Mouse (Mus musculus) lung, postnatal 36 days (tissue): Measurements from ENCODE around the gene Lzic.

ENCODE experiments used
- DNase-seq: peaks from one replicate; pipeline ENCODE4 v3.0.0; 2022; ENCODE audit warnings: mixed read lengths

The Lzic gene

GRCm38 (mm10) chr4:149484566-149484965, 463 bp upstream of the Lzic start:
- DNase-seq, result no peak

- DNase-seq, result peak; percentile 54
Measured at GRCm38 (mm10) chr4:149485825-149486206, 787 bp downstream of the Lzic start.

- no peak for DNase-seq
Measured at GRCm38 (mm10) chr4:149487729-149488128, 2.7 kb downstream of the Lzic start.

- DNase-seq, result peak; percentile 36
Measured at GRCm38 (mm10) chr4:149489415-149490240, 4.6 kb downstream of the Lzic start.

GRCm38 (mm10) chr4:149491151-149491550, 6.1 kb downstream of the Lzic start:
- DNase-seq, result no peak

GRCm38 (mm10) chr4:149496612-149497011, 11.6 kb downstream of the Lzic start:
- DNase-seq, result no peak

GRCm38 (mm10) chr4:149498901-149499300, 13.9 kb downstream of the Lzic start:
- no peak for DNase-seq

- no peak for DNase-seq
Measured at GRCm38 (mm10) chr4:149499790-149500189, 14.8 kb downstream of the Lzic start.

GRCm38 (mm10) chr4:149504363-149504762, 19.3 kb downstream of the Lzic start:
- DNase-seq, result no peak

GRCm38 (mm10) chr4:149504858-149505257, 19.8 kb downstream of the Lzic start:
- no peak for DNase-seq

GRCm38 (mm10) chr4:149505261-149505967, 20.4 kb downstream of the Lzic start:
- DNase-seq, result no peak

- no peak for DNase-seq
Measured at GRCm38 (mm10) chr4:149506904-149507303, 21.9 kb downstream of the Lzic start.

GRCm38 (mm10) chr4:149511221-149511646, 26.2 kb downstream of the Lzic start:
- peak; percentile 56 for DNase-seq

GRCm38 (mm10) chr4:149512072-149512471, 27.0 kb downstream of the Lzic start:
- no peak for DNase-seq

GRCm38 (mm10) chr4:149515706-149516105, 30.7 kb downstream of the Lzic start:
- DNase-seq, result no peak

- DNase-seq, result peak; percentile 98
Measured at GRCm38 (mm10) chr4:149517868-149518340, 32.9 kb downstream of the Lzic start, which contains the start of gene Ctnnbip1. Gene Ctnnbip1 (plus strand): TSS chr4:149518236.

GRCm38 (mm10) chr4:149518351-149519220, 33.6 kb downstream of the Lzic start:
- DNase-seq, result no peak

GRCm38 (mm10) chr4:149521258-149521657, 36.2 kb downstream of the Lzic start:
- DNase-seq, result no peak

- DNase-seq, result no peak
Measured at GRCm38 (mm10) chr4:149523961-149524360, 38.9 kb downstream of the Lzic start.

- DNase-seq, result no peak
Measured at GRCm38 (mm10) chr4:149525170-149525569, 40.1 kb downstream of the Lzic start.

GRCm38 (mm10) chr4:149525811-149526210, 40.8 kb downstream of the Lzic start:
- no peak for DNase-seq

- DNase-seq, result no peak
Measured at GRCm38 (mm10) chr4:149526330-149526729, 41.3 kb downstream of the Lzic start.
